Mouse (Mus musculus): Measurements from ENCODE around the gene Ntsr1. TPM values are rescaled to one million over a fixed set of nuclear protein-coding genes. Genes with fewer than 3 reads are reported as not detected.
A peak's percentile ranks its signal among the peaks of the same experiment; 100 is the strongest.

The Ntsr1 gene
- polyA plus RNA-seq, 1 experiment = 1.3 TPM

GRCm38 (mm10) chr2:180530130-180530529 is 30.4 kb downstream of the Ntsr1 start:
- Histone ChIP-seq H3K27me3 (ENCODE audit: control insufficient read depth, insufficient read depth, low read length) (no peaks in the 10 kb centered on the region), H3K4me1 (ENCODE audit: control insufficient read depth, insufficient read depth, low read length) (peaks cover 10% of the 10 kb centered on the region), H3K4me3 (replicated peaks; ENCODE audit: insufficient read depth, low read depth, low read length) (no peak overlapping the region), H3K27ac (ENCODE audit: insufficient read depth, low read length) (no peak overlapping the region)
- DNase-seq = peak; percentile 25 to 42
- WGBS = 22% methylated on average over 7 of the region's 7 CpGs
- no peak for TF ChIP-seq CTCF (IDR thresholded peaks at IDR 0.05; ENCODE audit: borderline replicate concordance, insufficient read depth, low read depth, low read length)
- TF ChIP-seq POLR2A (IDR thresholded peaks at IDR 0.05; ENCODE audit: borderline replicate concordance, insufficient read depth, low read length) = no peak

- Histone ChIP-seq H3K4me1 (ENCODE audit: control insufficient read depth, insufficient read depth, low read length) (peaks cover 10% of the 10 kb centered on the region), H3K27ac (ENCODE audit: insufficient read depth, low read length) (no peak overlapping the region), H3K27me3 (ENCODE audit: control insufficient read depth, insufficient read depth, low read length) (no peaks in the 10 kb centered on the region), H3K4me3 (replicated peaks; ENCODE audit: insufficient read depth, low read depth, low read length) (no peak overlapping the region)
- DNase-seq = no peak
- WGBS = 53% methylated on average over 3 of the region's 3 CpGs
- TF ChIP-seq POLR2A (IDR thresholded peaks at IDR 0.05; ENCODE audit: borderline replicate concordance, insufficient read depth, low read length) (no peak), CTCF (IDR thresholded peaks at IDR 0.05; ENCODE audit: borderline replicate concordance, insufficient read depth, low read depth, low read length) (no peak)
Measured at GRCm38 (mm10) chr2:180530584-180530983, 30.8 kb downstream of the Ntsr1 start.

- no peaks in the 10 kb centered on the region for H3K27me3 ChIP-seq (ENCODE audit: control insufficient read depth, insufficient read depth, low read length)
- TF ChIP-seq POLR2A (IDR thresholded peaks at IDR 0.05; ENCODE audit: borderline replicate concordance, insufficient read depth, low read length) (no peak), CTCF (IDR thresholded peaks at IDR 0.05; ENCODE audit: borderline replicate concordance, insufficient read depth, low read depth, low read length) (no peak)
- 33% methylated on average over 7 of the region's 7 CpGs for WGBS
- H3K27ac ChIP-seq (ENCODE audit: insufficient read depth, low read length) = no peak overlapping the region
- no peak overlapping the region for H3K4me3 ChIP-seq (replicated peaks; ENCODE audit: insufficient read depth, low read depth, low read length)
- peak in 1 of 2 experiments; percentile 27 for DNase-seq
- peaks cover 10% of the 10 kb centered on the region for H3K4me1 ChIP-seq (ENCODE audit: control insufficient read depth, insufficient read depth, low read length)
Measured at GRCm38 (mm10) chr2:180531671-180532385, 32.1 kb downstream of the Ntsr1 start.

GRCm38 (mm10) chr2:180532386-180532995 is 32.7 kb downstream of the Ntsr1 start:
- peaks cover 10% of the 10 kb centered on the region for H3K4me1 ChIP-seq (ENCODE audit: control insufficient read depth, insufficient read depth, low read length)
- no peaks in the 10 kb centered on the region for H3K27me3 ChIP-seq (ENCODE audit: control insufficient read depth, insufficient read depth, low read length)
- no peak for DNase-seq
- WGBS = 45% methylated on average over 6 of the region's 6 CpGs
- H3K27ac ChIP-seq (ENCODE audit: insufficient read depth, low read length) = no peak overlapping the region
- H3K4me3 ChIP-seq (replicated peaks; ENCODE audit: insufficient read depth, low read depth, low read length) = no peak overlapping the region
- TF ChIP-seq CTCF (IDR thresholded peaks at IDR 0.05; ENCODE audit: borderline replicate concordance, insufficient read depth, low read depth, low read length) (no peak), POLR2A (IDR thresholded peaks at IDR 0.05; ENCODE audit: borderline replicate concordance, insufficient read depth, low read length) (no peak)

GRCm38 (mm10) chr2:180533237-180533636 is 33.5 kb downstream of the Ntsr1 start:
- Histone ChIP-seq H3K4me3 (replicated peaks; ENCODE audit: insufficient read depth, low read depth, low read length) (no peak overlapping the region), H3K27ac (ENCODE audit: insufficient read depth, low read length) (no peak overlapping the region), H3K27me3 (ENCODE audit: control insufficient read depth, insufficient read depth, low read length) (no peaks in the 10 kb centered on the region), H3K4me1 (ENCODE audit: control insufficient read depth, insufficient read depth, low read length) (peaks cover 10% of the 10 kb centered on the region)
- DNase-seq = no peak
- WGBS = 51% methylated on average over 4 of the region's 4 CpGs
- TF ChIP-seq CTCF (IDR thresholded peaks at IDR 0.05; ENCODE audit: borderline replicate concordance, insufficient read depth, low read depth, low read length) (no peak), POLR2A (IDR thresholded peaks at IDR 0.05; ENCODE audit: borderline replicate concordance, insufficient read depth, low read length) (no peak)

- no peak for DNase-seq
Measured at GRCm38 (mm10) chr2:180543675-180544074, 43.9 kb downstream of the Ntsr1 start.

GRCm38 (mm10) chr2:180545046-180545445 is 45.3 kb downstream of the Ntsr1 start:
- DNase-seq = no peak
- 83% methylated on average over 18 of the region's 18 CpGs for WGBS
- TF ChIP-seq POLR2A (IDR thresholded peaks at IDR 0.05; ENCODE audit: borderline replicate concordance, insufficient read depth, low read length) (no peak), CTCF (IDR thresholded peaks at IDR 0.05; ENCODE audit: borderline replicate concordance, insufficient read depth, low read depth, low read length) (no peak)
- Histone ChIP-seq H3K27ac (ENCODE audit: insufficient read depth, low read length) (no peak overlapping the region), H3K4me1 (ENCODE audit: control insufficient read depth, insufficient read depth, low read length) (no peaks in the 10 kb centered on the region), H3K27me3 (ENCODE audit: control insufficient read depth, insufficient read depth, low read length) (no peaks in the 10 kb centered on the region), H3K4me3 (replicated peaks; ENCODE audit: insufficient read depth, low read depth, low read length) (no peak overlapping the region)

More at GRCm38 (mm10) chr2:180543675-180544074, 43.9 kb downstream of the Ntsr1 start:
- TF ChIP-seq CTCF (IDR thresholded peaks at IDR 0.05; ENCODE audit: borderline replicate concordance, insufficient read depth, low read depth, low read length) (no peak), POLR2A (IDR thresholded peaks at IDR 0.05; ENCODE audit: borderline replicate concordance, insufficient read depth, low read length) (no peak)
- 21% methylated on average over 2 of the region's 2 CpGs for WGBS
- Histone ChIP-seq H3K27me3 (ENCODE audit: control insufficient read depth, insufficient read depth, low read length) (no peaks in the 10 kb centered on the region), H3K4me1 (ENCODE audit: control insufficient read depth, insufficient read depth, low read length) (no peaks in the 10 kb centered on the region), H3K27ac (ENCODE audit: insufficient read depth, low read length) (no peak overlapping the region), H3K4me3 (replicated peaks; ENCODE audit: insufficient read depth, low read depth, low read length) (no peak overlapping the region)
